Mouse (Mus musculus): Measurements from ENCODE around the gene Rfx5. TPM values are rescaled to one million over a fixed set of nuclear protein-coding genes. Genes with fewer than 3 reads are reported as not detected.

Gene Rfx5
- total RNA-seq, 2 experiments from 2014 or later = 4.4 to 6.5 TPM

- intact Hi-C loops (cut with DNase I) = no loop called here
- no peak for DNase-seq
Observed at GRCm38 (mm10) chr3:94985513-94985912, 31.6 kb downstream of the Rfx5 start.

GRCm38 (mm10) chr3:94987578-94987977, 33.7 kb downstream of the Rfx5 start:
- DNase-seq = peak; percentile 72 to 84
- intact Hi-C loops (cut with DNase I) = no loop called here

GRCm38 (mm10) chr3:94989159-94989761, 35.4 kb downstream of the Rfx5 start:
- peak in 1 of 2 experiments; percentile 25 for DNase-seq
- intact Hi-C loops (cut with DNase I) = no loop called here

- intact Hi-C loops (cut with DNase I) = loop anchor here (1.0 to 5.0 kb wide), 3 partner anchors 22 to 110 kb away; partner anchors contain the start of genes Pi4kb and Psmb4
- DNase-seq = peak; percentile 86 to 93
Observed at GRCm38 (mm10) chr3:94996946-94997345, 43.1 kb downstream of the Rfx5 start.

GRCm38 (mm10) chr3:95002569-95002968, 48.7 kb downstream of the Rfx5 start:
- DNase-seq = no peak
- intact Hi-C loops (cut with DNase I) = no loop called here

- DNase-seq = no peak
- intact Hi-C loops (cut with DNase I) = no loop called here
Observed at GRCm38 (mm10) chr3:95003273-95003672, 49.4 kb downstream of the Rfx5 start.

- no peak for DNase-seq
- intact Hi-C loops (cut with DNase I) = no loop called here
Observed at GRCm38 (mm10) chr3:95005651-95006050, 51.8 kb downstream of the Rfx5 start.

GRCm38 (mm10) chr3:95007706-95008105, 53.8 kb downstream of the Rfx5 start:
- intact Hi-C loops (cut with DNase I) = no loop called here

GRCm38 (mm10) chr3:95010396-95010795, 56.5 kb downstream of the Rfx5 start:
- no peak for DNase-seq
- intact Hi-C loops (cut with DNase I) = no loop called here

More at GRCm38 (mm10) chr3:95007706-95008105, 53.8 kb downstream of the Rfx5 start:
- no peak for DNase-seq

Small RNAs within 50 kb of the gene (microRNA-seq; reads per million reads assigned to microRNA genes)
- 2.2 to 2.7 reads per million in 2 experiments for gene Mir7013 (ENCODE audit: borderline number of aligned reads in 2 of 2)

Other genes with a start within 250 kb of the Rfx5 start
- under 1 TPM; 0.35 to 0.83 TPM for gene Cgn, start 167.6 kb upstream of the Rfx5 start, total RNA-seq (2021)
- 10 to 100 TPM; 18.7 to 21.5 TPM for gene Pogz, start 116.5 kb upstream of the Rfx5 start, total RNA-seq (2021)
- gene Psmb4, start 67.1 kb upstream of the Rfx5 start, total RNA-seq (2021) = 100 to 1,000 TPM; 231 to 243 TPM
- gene Selenbp1, start 21.0 kb upstream of the Rfx5 start, total RNA-seq (2021) = 100 to 1,000 TPM; 110 to 122 TPM
- gene Pi4kb, start 20.7 kb downstream of the Rfx5 start, total RNA-seq (2021) = 10 to 100 TPM; 24.6 to 30.3 TPM
- 10 to 100 TPM; 11.4 to 15.8 TPM for gene Zfp687, start 61.4 kb downstream of the Rfx5 start, total RNA-seq (2021)
- gene Psmd4, start 88.5 kb downstream of the Rfx5 start, total RNA-seq (2021) = 100 to 1,000 TPM; 136 to 151 TPM
- gene Pip5k1a, start 152.9 kb downstream of the Rfx5 start, total RNA-seq (2021) = 10 to 100 TPM; 16.5 to 17.1 TPM
- gene Vps72, start 156.9 kb downstream of the Rfx5 start, total RNA-seq (2021) = 10 to 100 TPM; 31.7 to 35.2 TPM
- gene Tmod4, start 170.4 kb downstream of the Rfx5 start, total RNA-seq (2021) = 10 to 100 TPM; 17.6 to 29.1 TPM
- 10 to 100 TPM; 24.1 to 37.5 TPM for gene Scnm1, start 179.9 kb downstream of the Rfx5 start, total RNA-seq (2021)
- gene Lysmd1, start 180.0 kb downstream of the Rfx5 start, total RNA-seq (2021) = 1 to 10 TPM; 5.8 to 6.5 TPM
- 1 to 10 TPM; 1.4 to 2.7 TPM for gene Tnfaip8l2, start 188.3 kb downstream of the Rfx5 start, total RNA-seq (2021)
- 10 to 100 TPM in 1 of 2 experiments, 1 to 10 TPM in 1; 4.7 to 10.2 TPM for gene Sema6c, start 206.4 kb downstream of the Rfx5 start, total RNA-seq (2021)